Mouse (Mus musculus): ENCODE measurements around the gene Thrb. TPM values are rescaled to one million over a fixed set of nuclear protein-coding genes. Genes with fewer than 3 reads are reported as not detected.

The Thrb gene
- polyA plus RNA-seq, 1 experiment from 2014 or later = 4.7 TPM

GRCm38 (mm10) chr14:17784207-17784806, 124.2 kb downstream of the Thrb start:
- ATAC-seq (ENCODE audit: insufficient read depth, low FRiP score) = peak; percentile 72; the same call in 1 of the 2 replicates
- H3K9me3 ChIP-seq (replicated peaks; ENCODE audit: control insufficient read depth, low read length) = no peaks in the 10 kb centered on the region
- H3K4me1 ChIP-seq (ENCODE audit: control insufficient read depth, insufficient read depth, low read length) = 0 out of 2 replicates have a peak, but pooled peaks cover 3% of the 10 kb centered on the region
- no peaks in the 10 kb centered on the region for H3K27me3 ChIP-seq (ENCODE audit: control insufficient read depth, insufficient read depth, low read length)
- H3K4me2 ChIP-seq (ENCODE audit: low read depth, low read length) = 0 out of 2 replicates have a peak overlapping the region, but pooled peaks have one; percentile 12
- H3K36me3 ChIP-seq (ENCODE audit: control insufficient read depth, insufficient read depth, low read length) = no peaks in the 10 kb centered on the region
- no peak overlapping the region for H3K27ac ChIP-seq (ENCODE audit: low read length)
- WGBS = 15% methylated on average over 5 of the region's 5 CpGs
- no peak overlapping the region for H3K9ac ChIP-seq (ENCODE audit: low read length)
- H3K4me3 ChIP-seq (replicated peaks; ENCODE audit: low read length) = no peak overlapping the region

GRCm38 (mm10) chr14:17785370-17785769, 125.3 kb downstream of the Thrb start:
- Histone ChIP-seq H3K4me2 (ENCODE audit: low read depth, low read length) (no peak overlapping the region), H3K4me1 (ENCODE audit: control insufficient read depth, insufficient read depth, low read length) (0 out of 2 replicates have a peak, but pooled peaks cover 3% of the 10 kb centered on the region), H3K4me3 (replicated peaks; ENCODE audit: low read length) (no peak overlapping the region), H3K9ac (ENCODE audit: low read length) (no peak overlapping the region), H3K9me3 (replicated peaks; ENCODE audit: control insufficient read depth, low read length) (no peaks in the 10 kb centered on the region), H3K36me3 (ENCODE audit: control insufficient read depth, insufficient read depth, low read length) (no peaks in the 10 kb centered on the region), H3K27me3 (ENCODE audit: control insufficient read depth, insufficient read depth, low read length) (no peaks in the 10 kb centered on the region), H3K27ac (ENCODE audit: low read length) (no peak overlapping the region)
- 33% methylated on average over 3 of the region's 3 CpGs for WGBS
- ATAC-seq (ENCODE audit: insufficient read depth, low FRiP score) = no peak

- WGBS = 14% methylated on average over 2 of the region's 2 CpGs
- no peak for ATAC-seq (ENCODE audit: insufficient read depth, low FRiP score)
- no peaks in the 10 kb centered on the region for H3K9me3 ChIP-seq (replicated peaks; ENCODE audit: control insufficient read depth, low read length)
- no peaks in the 10 kb centered on the region for H3K36me3 ChIP-seq (ENCODE audit: control insufficient read depth, insufficient read depth, low read length)
- H3K9ac ChIP-seq (ENCODE audit: low read length) = no peak overlapping the region
- no peak overlapping the region for H3K4me2 ChIP-seq (ENCODE audit: low read depth, low read length)
- 0 out of 2 replicates have a peak, but pooled peaks cover 3% of the 10 kb centered on the region for H3K4me1 ChIP-seq (ENCODE audit: control insufficient read depth, insufficient read depth, low read length)
- no peaks in the 10 kb centered on the region for H3K27me3 ChIP-seq (ENCODE audit: control insufficient read depth, insufficient read depth, low read length)
- no peak overlapping the region for H3K27ac ChIP-seq (ENCODE audit: low read length)
- H3K4me3 ChIP-seq (replicated peaks; ENCODE audit: low read length) = no peak overlapping the region
These were observed 126.2 kb downstream of the Thrb start for GRCm38 (mm10) chr14:17786249-17786648.

GRCm38 (mm10) chr14:17803934-17804602, 144.0 kb downstream of the Thrb start:
- H3K9ac ChIP-seq (ENCODE audit: low read length) = no peak overlapping the region
- no peaks in the 10 kb centered on the region for H3K27me3 ChIP-seq (ENCODE audit: control insufficient read depth, insufficient read depth, low read length)
- 77% methylated on average over 3 of the region's 3 CpGs for WGBS
- no peaks in the 10 kb centered on the region for H3K4me1 ChIP-seq (ENCODE audit: control insufficient read depth, insufficient read depth, low read length)
- no peaks in the 10 kb centered on the region for H3K36me3 ChIP-seq (ENCODE audit: control insufficient read depth, insufficient read depth, low read length)
- ATAC-seq (ENCODE audit: insufficient read depth, low FRiP score) = no peak
- no peak overlapping the region for H3K4me3 ChIP-seq (replicated peaks; ENCODE audit: low read length)
- H3K4me2 ChIP-seq (ENCODE audit: low read depth, low read length) = no peak overlapping the region
- no peaks in the 10 kb centered on the region for H3K9me3 ChIP-seq (replicated peaks; ENCODE audit: control insufficient read depth, low read length)
- H3K27ac ChIP-seq (ENCODE audit: low read length) = no peak overlapping the region

- ATAC-seq (ENCODE audit: insufficient read depth, low FRiP score) = no peak
- Histone ChIP-seq H3K4me2 (ENCODE audit: low read depth, low read length) (no peak overlapping the region), H3K27ac (ENCODE audit: low read length) (no peak overlapping the region), H3K36me3 (ENCODE audit: control insufficient read depth, insufficient read depth, low read length) (no peaks in the 10 kb centered on the region), H3K9ac (ENCODE audit: low read length) (no peak overlapping the region), H3K4me3 (replicated peaks; ENCODE audit: low read length) (no peak overlapping the region), H3K9me3 (replicated peaks; ENCODE audit: control insufficient read depth, low read length) (no peaks in the 10 kb centered on the region), H3K27me3 (ENCODE audit: control insufficient read depth, insufficient read depth, low read length) (no peaks in the 10 kb centered on the region), H3K4me1 (ENCODE audit: control insufficient read depth, insufficient read depth, low read length) (no peaks in the 10 kb centered on the region)
- WGBS = 66% methylated on average over 4 of the region's 4 CpGs
These were observed 151.0 kb downstream of the Thrb start for GRCm38 (mm10) chr14:17811051-17811450.

- Histone ChIP-seq H3K4me1 (ENCODE audit: control insufficient read depth, insufficient read depth, low read length) (no peaks in the 10 kb centered on the region), H3K27ac (ENCODE audit: low read length) (no peak overlapping the region), H3K4me3 (replicated peaks; ENCODE audit: low read length) (no peak overlapping the region), H3K9me3 (replicated peaks; ENCODE audit: control insufficient read depth, low read length) (no peaks in the 10 kb centered on the region), H3K4me2 (ENCODE audit: low read depth, low read length) (no peak overlapping the region), H3K36me3 (ENCODE audit: control insufficient read depth, insufficient read depth, low read length) (no peaks in the 10 kb centered on the region), H3K9ac (ENCODE audit: low read length) (no peak overlapping the region), H3K27me3 (ENCODE audit: control insufficient read depth, insufficient read depth, low read length) (no peaks in the 10 kb centered on the region)
- no peak for ATAC-seq (ENCODE audit: insufficient read depth, low FRiP score)
- 79% methylated on average over 5 of the region's 5 CpGs for WGBS
These were observed 152.4 kb downstream of the Thrb start for GRCm38 (mm10) chr14:17812414-17812813.

GRCm38 (mm10) chr14:17815103-17815502, 155.0 kb downstream of the Thrb start:
- no peak for ATAC-seq (ENCODE audit: insufficient read depth, low FRiP score)
- no peaks in the 10 kb centered on the region for H3K9me3 ChIP-seq (replicated peaks; ENCODE audit: control insufficient read depth, low read length)
- no peaks in the 10 kb centered on the region for H3K27me3 ChIP-seq (ENCODE audit: control insufficient read depth, insufficient read depth, low read length)
- no peak overlapping the region for H3K27ac ChIP-seq (ENCODE audit: low read length)
- no peak overlapping the region for H3K4me2 ChIP-seq (ENCODE audit: low read depth, low read length)
- no peaks in the 10 kb centered on the region for H3K4me1 ChIP-seq (ENCODE audit: control insufficient read depth, insufficient read depth, low read length)
- H3K9ac ChIP-seq (ENCODE audit: low read length) = no peak overlapping the region
- no peak overlapping the region for H3K4me3 ChIP-seq (replicated peaks; ENCODE audit: low read length)
- WGBS = 63% methylated on average over 2 of the region's 2 CpGs
- no peaks in the 10 kb centered on the region for H3K36me3 ChIP-seq (ENCODE audit: control insufficient read depth, insufficient read depth, low read length)

- Histone ChIP-seq H3K4me3 (replicated peaks; ENCODE audit: low read length) (no peak overlapping the region), H3K36me3 (ENCODE audit: control insufficient read depth, insufficient read depth, low read length) (no peaks in the 10 kb centered on the region), H3K27me3 (ENCODE audit: control insufficient read depth, insufficient read depth, low read length) (no peaks in the 10 kb centered on the region), H3K4me1 (ENCODE audit: control insufficient read depth, insufficient read depth, low read length) (no peaks in the 10 kb centered on the region), H3K27ac (ENCODE audit: low read length) (no peak overlapping the region), H3K9ac (ENCODE audit: low read length) (no peak overlapping the region), H3K4me2 (ENCODE audit: low read depth, low read length) (no peak overlapping the region), H3K9me3 (replicated peaks; ENCODE audit: control insufficient read depth, low read length) (no peaks in the 10 kb centered on the region)
- ATAC-seq (ENCODE audit: insufficient read depth, low FRiP score) = no peak
- WGBS = 77% methylated on average over 2 of the region's 2 CpGs
These were observed 158.0 kb downstream of the Thrb start for GRCm38 (mm10) chr14:17818086-17818485.

GRCm38 (mm10) chr14:17822754-17823153, 162.7 kb downstream of the Thrb start:
- Histone ChIP-seq H3K4me1 (ENCODE audit: control insufficient read depth, insufficient read depth, low read length) (no peaks in the 10 kb centered on the region), H3K27me3 (ENCODE audit: control insufficient read depth, insufficient read depth, low read length) (no peaks in the 10 kb centered on the region), H3K4me2 (ENCODE audit: low read depth, low read length) (no peak overlapping the region), H3K27ac (ENCODE audit: low read length) (no peak overlapping the region), H3K9ac (ENCODE audit: low read length) (no peak overlapping the region), H3K36me3 (ENCODE audit: control insufficient read depth, insufficient read depth, low read length) (no peaks in the 10 kb centered on the region), H3K4me3 (replicated peaks; ENCODE audit: low read length) (no peak overlapping the region), H3K9me3 (replicated peaks; ENCODE audit: control insufficient read depth, low read length) (no peaks in the 10 kb centered on the region)
- ATAC-seq (ENCODE audit: insufficient read depth, low FRiP score) = no peak
- WGBS = 80% methylated on average over 7 of the region's 7 CpGs

Data from stomach, embryonic 16.5 days (tissue).